Mouse (Mus musculus) WW6 (cell line): ENCODE data around the gene Stx16.

Source experiments
- DNase-seq: peaks from one replicate; pipeline ENCODE4 v3.0.0-alpha.2; 2013; ENCODE audit warnings: low read depth, low spot score

The Stx16 gene

GRCm38 (mm10) chr2:174075072-174075570 is 987 bp upstream of the Stx16 start:
- DNase-seq: no peak

- no peak for DNase-seq
These were observed 321 bp downstream of the Stx16 start for GRCm38 (mm10) chr2:174076433-174076824.

- no peak for DNase-seq
These were observed 1.0 kb downstream of the Stx16 start for GRCm38 (mm10) chr2:174077004-174077695.

GRCm38 (mm10) chr2:174077776-174078338 is 1.7 kb downstream of the Stx16 start:
- DNase-seq: no peak

GRCm38 (mm10) chr2:174081833-174082232 is 5.7 kb downstream of the Stx16 start:
- no peak for DNase-seq

GRCm38 (mm10) chr2:174082380-174082918 is 6.3 kb downstream of the Stx16 start:
- DNase-seq: no peak

- no peak for DNase-seq
These were observed 19.0 kb downstream of the Stx16 start for GRCm38 (mm10) chr2:174095086-174095485.

GRCm38 (mm10) chr2:174102399-174102798 is 26.3 kb downstream of the Stx16 start:
- no peak for DNase-seq

GRCm38 (mm10) chr2:174103527-174103926 is 27.4 kb downstream of the Stx16 start:
- DNase-seq: no peak

- no peak for DNase-seq
These were observed 31.3 kb downstream of the Stx16 start for GRCm38 (mm10) chr2:174107375-174107774.

GRCm38 (mm10) chr2:174109991-174110782 is 34.1 kb downstream of the Stx16 start, which contains the start of gene Npepl1:
TSS of gene Npepl1 (plus strand) at chr2:174110349.
- DNase-seq: no peak

GRCm38 (mm10) chr2:174110783-174111549 is 34.9 kb downstream of the Stx16 start:
- no peak for DNase-seq

- no peak for DNase-seq
These were observed 36.8 kb downstream of the Stx16 start for GRCm38 (mm10) chr2:174112931-174113330.

- DNase-seq: no peak
These were observed 38.2 kb downstream of the Stx16 start for GRCm38 (mm10) chr2:174114148-174114864.

- no peak for DNase-seq
These were observed 40.8 kb downstream of the Stx16 start for GRCm38 (mm10) chr2:174116929-174117328.

- DNase-seq: no peak
These were observed 42.0 kb downstream of the Stx16 start for GRCm38 (mm10) chr2:174118141-174118540.

- DNase-seq: no peak
These were observed 43.2 kb downstream of the Stx16 start for GRCm38 (mm10) chr2:174119259-174119658.

GRCm38 (mm10) chr2:174120631-174121030 is 44.5 kb downstream of the Stx16 start:
- no peak for DNase-seq

- DNase-seq: no peak
These were observed 45.4 kb downstream of the Stx16 start for GRCm38 (mm10) chr2:174121411-174121947.

- no peak for DNase-seq
These were observed 46.2 kb downstream of the Stx16 start for GRCm38 (mm10) chr2:174122331-174122730.
